In genomic region chr17:68163545-68163944, GRCm38 (mm10) we compare ENCODE assay signal across 10 mouse cellular contexts.
DNase-seq lines count a peak whose midpoint lies in the region; ATAC-seq and TF ChIP-seq lines count a peak whose summit lies in the region.
"Had no signal": no experiment of that assay in that cellular context is flagged by ENCODE, and none has a peak within 500 bp of the region (broad histone marks: within the 10 kb centered on the region; RNA-seq: fewer than 3 reads in every experiment).

No protein-coding gene starts in this region.

- H3K36me3 ChIP-seq in heart, embryonic 13.5 days: no peaks in the 10 kb centered on the region
- no peaks in the 10 kb centered on the region for H3K36me3 ChIP-seq in lung, embryonic 16.5 days (ENCODE audit: control insufficient read depth, insufficient read depth, low read length)
- no peaks in the 10 kb centered on the region for H3K36me3 ChIP-seq in embryonic facial prominence, embryonic 10.5 days (replicated peaks)
- no peaks in the 10 kb centered on the region for H3K36me3 ChIP-seq in myocyte (ENCODE audit: control insufficient read depth, insufficient read depth)
- H3K36me3 ChIP-seq: neural tube, embryonic 12.5 days had no signal

- no peak for TF ChIP-seq POLR2A in myocyte (IDR thresholded peaks at IDR 0.05; ENCODE audit: insufficient read length, low read depth)

- H3K9me3 ChIP-seq in heart, embryonic 13.5 days: no peaks in the 10 kb centered on the region
- no peaks in the 10 kb centered on the region for H3K9me3 ChIP-seq in lung, embryonic 16.5 days (ENCODE audit: control insufficient read depth, low read length)
- H3K9me3 ChIP-seq in embryonic facial prominence, embryonic 10.5 days: no peaks in the 10 kb centered on the region
- H3K9me3 ChIP-seq: neural tube, embryonic 12.5 days had no signal

- H3K27ac ChIP-seq in heart, embryonic 13.5 days (replicated peaks): peak overlapping the region; percentile 56
- H3K27ac ChIP-seq in lung, embryonic 16.5 days (ENCODE audit: low read length): peak overlapping the region; percentile 93
- peak overlapping the region; percentile 35; the same call in 1 of the 2 replicates for H3K27ac ChIP-seq in embryonic facial prominence, embryonic 10.5 days (replicated peaks)
- H3K27ac ChIP-seq: neural tube, embryonic 12.5 days had no signal

- no peak for ATAC-seq in heart, embryonic 13.5 days (ENCODE audit: extremely low read depth, insufficient number of reproducible peaks, low FRiP score, low TSS enrichment)
- ATAC-seq in lung, embryonic 16.5 days (ENCODE audit: low read depth): peak; percentile 34; the same call in 1 of the 2 replicates

- H3K27me3 ChIP-seq in heart, embryonic 13.5 days (replicated peaks): no peaks in the 10 kb centered on the region; the same call in 1 of the 2 replicates
- no peaks in the 10 kb centered on the region for H3K27me3 ChIP-seq in lung, embryonic 16.5 days (ENCODE audit: control insufficient read depth, insufficient read depth, low read depth, low read length)
- H3K27me3 ChIP-seq in embryonic facial prominence, embryonic 10.5 days (replicated peaks; ENCODE audit: low read depth, poor library complexity, severe bottlenecking): no peaks in the 10 kb centered on the region
- H3K27me3 ChIP-seq in myocyte (ENCODE audit: control insufficient read depth, insufficient read depth, insufficient read length): no peaks in the 10 kb centered on the region
- H3K27me3 ChIP-seq: neural tube, embryonic 12.5 days had no signal

- H3K9ac ChIP-seq in heart, embryonic 13.5 days: no peak overlapping the region
- H3K9ac ChIP-seq in lung, embryonic 16.5 days (ENCODE audit: low read length): no peak overlapping the region
- H3K9ac ChIP-seq: neural tube, embryonic 12.5 days had no signal

- no peak for DNase-seq in heart, postnatal 14 days
- DNase-seq in lung, postnatal 4 days: no peak
- no peak for DNase-seq in embryonic facial prominence, embryonic 10.5 days (ENCODE audit: low spot score)
- no peak for DNase-seq in left cerebral cortex, postnatal 14 days (ENCODE audit: low spot score in 2 of 2)
- DNase-seq in cerebellum, postnatal 4 days (ENCODE audit: low spot score in 2 of 2): no peak
- DNase-seq: cerebellum, adult 11-12 months had no signal

- H3ac ChIP-seq in myocyte (ENCODE audit: control insufficient read depth, insufficient read length): no peak overlapping the region

- no peak overlapping the region for H3K4me3 ChIP-seq in heart, embryonic 13.5 days
- H3K4me3 ChIP-seq in lung, embryonic 16.5 days (ENCODE audit: low read length): no peak overlapping the region
- H3K4me3 ChIP-seq in embryonic facial prominence, embryonic 10.5 days: no peak overlapping the region
- no peak overlapping the region for H3K4me3 ChIP-seq in myocyte
- H3K4me3 ChIP-seq: neural tube, embryonic 12.5 days had no signal

- WGBS in heart, embryonic 13.5 days: 55% methylated on average over 4 of the region's 4 CpGs
- WGBS in lung, embryonic 16.5 days: 31% methylated on average over 4 of the region's 4 CpGs
- WGBS in embryonic facial prominence, embryonic 10.5 days: 45% methylated on average over 4 of the region's 4 CpGs

- intact Hi-C loops in heart, postnatal 14 days (cut with DNase I): no loop called here
- intact Hi-C loops in left cerebral cortex, postnatal 14 days (cut with DNase I): no loop called here

- H3K4me2 ChIP-seq in heart, embryonic 13.5 days: no peak overlapping the region
- no peak overlapping the region for H3K4me2 ChIP-seq in lung, embryonic 16.5 days (ENCODE audit: low read depth, low read length)
- H3K4me2 ChIP-seq in myocyte (ENCODE audit: low read depth): peak overlapping the region; percentile 25
- H3K4me2 ChIP-seq: neural tube, embryonic 12.5 days had no signal

- no peaks in the 10 kb centered on the region for H3K79me2 ChIP-seq in myocyte (ENCODE audit: control insufficient read depth, insufficient read depth)

- H3K4me1 ChIP-seq in heart, embryonic 13.5 days: peaks cover 31% of the 10 kb centered on the region
- H3K4me1 ChIP-seq in lung, embryonic 16.5 days (replicated peaks; ENCODE audit: control insufficient read depth, insufficient read depth, low read length): peaks cover 18% of the 10 kb centered on the region
- H3K4me1 ChIP-seq in embryonic facial prominence, embryonic 10.5 days: peaks cover 39% of the 10 kb centered on the region
- H3K4me1 ChIP-seq: neural tube, embryonic 12.5 days had no signal

TF ChIP-seq in myocyte, 11 proteins besides CTCF, POLR2A, EP300 and RAD21:
- peak; percentile 34 for TF ChIP-seq TCF12 (IDR thresholded peaks at IDR 0.05; ENCODE audit: insufficient read depth, poor library complexity, severe bottlenecking)
- TF ChIP-seq MYOG (IDR thresholded peaks at IDR 0.05; ENCODE audit: control insufficient read depth in 1 of 3, insufficient read depth in 1 of 3, insufficient read length in 2 of 3, low read depth in 2 of 3): no peak
TF ChIP-seq in myocyte: peak in this region for 1.

Comparison
In these comparisons a context has a peak if more than half of its experiments do, and no peak if none do; other contexts are left out.
1. H3K27ac ChIP-seq: peak in every context shown above with its lines; median percentile 93 in lung, embryonic 16.5 days; 56 in heart, embryonic 13.5 days; 35 in embryonic facial prominence, embryonic 10.5 days.